Mouse (Mus musculus): ENCODE results near the gene Styx.

Styx gene

DNA sequence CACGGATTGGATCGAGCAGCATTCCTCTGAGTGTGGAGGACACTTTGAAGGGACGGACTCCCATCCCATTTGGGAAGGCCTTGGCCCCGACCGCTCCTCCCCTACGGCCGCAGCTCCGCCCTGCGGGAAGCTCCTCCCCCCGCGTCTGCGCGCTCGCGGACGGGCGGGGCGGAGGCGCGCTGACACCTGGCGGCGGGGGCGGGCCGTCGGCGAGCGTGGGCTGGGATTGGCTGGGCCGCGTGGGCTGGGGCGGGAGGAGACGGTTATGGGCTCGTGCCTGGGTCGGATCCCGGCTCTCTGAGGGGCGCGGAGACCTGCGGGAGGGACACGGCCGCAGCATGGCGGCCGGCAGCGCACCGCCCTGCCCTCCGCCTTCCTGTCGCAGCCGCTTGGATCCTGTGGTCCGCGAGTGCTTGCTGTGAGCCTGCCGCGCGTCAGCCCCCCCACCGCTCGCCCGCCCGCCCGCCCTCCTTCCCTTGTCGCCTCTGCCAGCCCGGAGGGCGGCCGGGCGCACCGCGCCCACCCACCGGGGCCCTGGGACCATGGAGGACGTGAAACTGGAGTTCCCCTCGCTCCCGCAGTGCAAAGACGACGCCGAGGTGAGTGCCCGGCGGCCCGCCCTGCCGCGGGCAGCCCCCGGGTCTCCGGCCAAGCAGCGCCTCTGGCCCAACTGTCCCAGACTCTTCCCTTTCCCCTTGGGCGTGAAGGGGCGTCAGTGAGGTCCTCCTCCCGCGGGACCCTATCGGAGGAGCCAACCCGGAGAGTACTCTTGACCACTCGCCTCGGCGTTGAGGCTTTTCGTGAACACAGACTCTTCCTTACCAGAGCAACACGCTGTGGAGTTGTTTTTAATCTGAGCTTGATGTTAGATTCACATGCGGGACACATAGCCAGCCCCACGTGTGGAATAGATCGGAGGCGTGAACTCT is at the start of gene Styx:
Styx (plus strand) TSS at position 163 of the 929 bp plus-strand sequence.
- peak; percentile 98 for DNase-seq (ENCODE audit: low spot score in 2 of 2)

DNA sequence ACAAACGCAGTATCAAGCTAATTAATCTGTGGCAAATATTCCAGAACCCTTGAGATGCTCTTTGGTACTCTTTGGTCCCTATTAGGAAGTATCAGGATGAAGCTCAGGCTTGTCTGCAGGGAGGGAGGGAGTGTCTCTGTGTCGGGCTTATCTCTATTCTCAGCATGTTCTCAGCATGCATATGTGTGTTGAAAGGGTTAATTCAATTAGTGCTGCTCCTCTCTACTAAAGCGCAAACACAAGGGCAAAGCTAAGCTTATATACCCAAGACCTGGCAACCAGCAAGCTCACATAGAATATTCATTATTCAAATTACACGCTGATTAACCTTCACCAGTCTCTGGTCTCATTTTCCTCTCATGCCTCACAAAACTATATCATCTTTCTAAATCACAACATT is 47.0 kb upstream of the Styx start:
- DNase-seq (ENCODE audit: low spot score in 2 of 2): no peak

DNA sequence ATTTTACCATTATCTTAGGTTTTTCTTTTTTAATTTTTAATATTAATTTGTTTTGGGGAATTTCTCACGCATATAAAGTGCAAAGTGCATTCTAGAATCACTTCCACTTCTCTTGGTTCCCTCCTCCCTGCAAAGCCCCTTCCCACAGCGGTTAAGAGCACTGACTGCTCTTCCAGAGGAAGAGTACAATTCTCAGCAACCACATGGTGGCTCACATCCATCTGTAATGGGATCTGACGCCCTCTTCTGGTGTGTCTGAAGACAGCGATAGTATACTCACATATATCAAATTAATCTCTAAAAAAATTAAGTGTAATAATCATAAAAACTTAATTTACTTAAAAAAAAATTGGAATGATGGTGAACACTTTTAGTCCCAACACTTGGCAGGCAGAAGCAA is 46.5 kb upstream of the Styx start:
- no peak for DNase-seq (ENCODE audit: low spot score in 2 of 2)

DNA sequence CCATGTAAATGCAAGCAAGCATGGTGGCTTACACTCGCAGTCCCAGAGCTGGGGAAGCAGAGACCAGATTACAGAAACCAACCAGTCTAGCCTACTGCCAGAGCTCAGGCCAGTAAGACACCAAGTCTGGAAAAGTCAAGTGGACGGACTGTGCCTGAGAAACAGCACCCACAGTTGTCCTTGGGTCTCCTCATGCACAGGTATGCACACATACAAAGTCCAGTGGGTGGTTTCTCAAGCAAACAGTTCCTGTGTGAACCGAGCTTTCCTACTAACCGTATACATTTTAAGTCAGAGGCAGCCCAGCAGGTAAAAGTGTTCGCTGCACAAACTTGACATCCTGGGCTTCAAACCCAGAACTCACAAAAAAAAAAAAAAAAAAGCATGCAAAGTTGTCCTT is 45.0 kb upstream of the Styx start:
- DNase-seq (ENCODE audit: low spot score in 2 of 2): no peak

DNA sequence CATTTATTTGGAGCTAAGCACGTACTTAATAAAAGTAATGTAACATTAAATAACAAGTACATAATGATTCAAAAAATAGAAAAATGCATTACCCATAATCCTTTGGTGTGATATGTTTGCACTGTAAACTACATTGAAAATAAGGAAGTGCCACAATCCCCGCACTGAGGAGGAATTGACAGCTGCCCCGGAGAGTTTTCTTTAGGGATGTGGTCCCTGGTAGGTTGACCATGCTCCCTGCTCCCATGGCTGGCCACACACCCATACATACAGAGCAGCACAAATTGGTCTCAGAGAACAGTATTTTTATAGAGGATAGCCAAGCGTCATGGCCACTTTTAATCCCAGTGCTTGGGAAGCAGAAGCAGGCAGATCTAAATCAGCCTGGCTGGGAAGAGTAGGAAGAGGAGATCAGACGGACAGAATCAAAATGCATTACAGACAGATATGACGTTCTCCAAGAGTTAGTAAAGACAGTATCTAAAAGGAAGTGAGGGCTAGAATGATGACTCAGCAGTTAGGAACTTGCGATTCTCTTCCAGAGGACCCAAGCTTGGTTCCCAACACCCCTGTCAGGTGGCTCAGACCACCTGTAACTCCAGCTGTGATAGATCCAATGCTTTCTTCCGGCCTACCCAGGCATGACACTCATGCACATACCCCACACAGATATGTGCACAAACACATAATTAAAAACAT is 43.1 kb upstream of the Styx start:
- no peak for DNase-seq (ENCODE audit: low spot score in 2 of 2)

DNA sequence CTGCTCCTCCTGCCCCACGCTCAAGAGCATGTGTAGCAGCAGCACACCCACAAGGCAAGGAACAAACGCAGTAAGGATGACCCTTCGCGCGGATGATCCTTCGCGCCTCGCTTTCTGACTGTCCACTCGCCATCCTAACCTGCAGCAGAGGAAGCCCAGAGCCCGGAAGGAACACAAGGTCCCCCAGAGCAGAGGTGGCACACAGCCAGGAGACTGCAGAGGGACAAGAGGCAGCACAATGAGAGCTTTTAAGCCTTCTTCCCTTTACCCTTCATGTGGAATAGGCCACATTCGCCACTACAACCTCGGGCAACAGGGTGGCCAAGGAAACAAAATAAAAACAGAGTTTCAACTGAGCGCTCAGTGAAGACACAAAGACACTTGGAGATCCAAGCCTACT is 41.2 kb upstream of the Styx start:
- no peak for DNase-seq (ENCODE audit: low spot score in 2 of 2)

DNA sequence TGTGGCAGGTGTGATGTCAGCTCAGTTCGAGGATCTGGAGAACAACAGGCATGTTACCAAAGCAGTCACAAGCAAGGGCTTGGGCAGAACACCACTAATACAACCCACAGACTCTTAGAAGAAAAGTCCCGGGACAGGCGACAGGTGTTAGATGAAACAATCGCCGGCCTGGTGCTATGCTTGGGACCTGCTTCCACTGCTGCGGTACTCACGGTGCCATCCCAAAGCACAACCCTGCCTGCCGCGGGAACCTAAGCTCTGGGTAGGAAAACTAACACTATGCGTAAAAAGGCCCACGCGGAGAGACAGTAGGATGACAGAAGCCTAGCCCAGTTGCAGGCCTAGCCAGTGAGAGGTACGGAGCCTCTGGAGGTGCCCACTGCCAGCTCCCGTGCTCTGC is 40.8 kb upstream of the Styx start:
- no peak for DNase-seq (ENCODE audit: low spot score in 2 of 2)

DNA sequence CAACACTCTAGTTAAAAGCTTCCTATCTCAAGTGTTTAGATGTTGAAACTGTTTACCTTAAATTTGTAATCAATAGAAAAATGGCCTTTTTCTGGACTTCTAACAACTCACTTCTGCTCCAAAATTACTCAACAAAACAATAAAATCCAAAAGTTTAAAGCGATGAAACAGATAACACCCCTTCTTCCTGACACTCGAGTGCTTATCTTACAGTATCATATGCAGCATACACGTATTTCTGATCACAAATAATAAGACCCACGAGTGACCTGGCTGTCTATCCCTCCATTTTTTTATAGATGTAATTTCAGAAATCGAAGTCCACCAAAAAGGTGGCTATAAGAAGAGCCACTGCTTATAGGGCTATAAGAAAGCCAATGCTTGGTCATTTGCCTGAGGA is 34.0 kb upstream of the Styx start:
- DNase-seq (ENCODE audit: low spot score in 2 of 2): no peak

DNA sequence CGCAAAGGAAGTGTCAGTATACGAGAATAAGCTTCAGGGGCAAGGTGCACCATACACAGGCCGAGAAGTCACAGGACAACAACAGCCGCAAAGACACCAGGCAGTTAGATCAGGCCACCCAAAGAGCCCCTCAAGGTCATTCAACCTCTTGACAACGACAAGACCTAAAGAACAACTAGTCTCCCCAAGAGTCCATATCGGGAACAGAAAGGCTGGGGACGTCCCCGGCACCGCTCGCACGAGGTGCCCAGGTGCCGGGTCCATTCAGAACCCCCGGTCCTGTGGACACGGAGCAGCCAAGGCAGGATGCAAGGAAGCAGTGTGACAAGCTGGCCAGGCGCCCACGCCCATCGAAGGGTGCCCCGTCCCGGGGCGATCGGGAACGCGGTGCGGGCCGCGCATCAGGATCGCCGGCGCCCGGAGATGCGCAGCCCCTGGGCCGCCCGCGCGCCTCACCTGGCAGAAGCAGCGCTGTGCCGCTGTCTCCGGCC is 32.9 kb upstream of the Styx start:
- no peak for DNase-seq (ENCODE audit: low spot score in 2 of 2)

DNA sequence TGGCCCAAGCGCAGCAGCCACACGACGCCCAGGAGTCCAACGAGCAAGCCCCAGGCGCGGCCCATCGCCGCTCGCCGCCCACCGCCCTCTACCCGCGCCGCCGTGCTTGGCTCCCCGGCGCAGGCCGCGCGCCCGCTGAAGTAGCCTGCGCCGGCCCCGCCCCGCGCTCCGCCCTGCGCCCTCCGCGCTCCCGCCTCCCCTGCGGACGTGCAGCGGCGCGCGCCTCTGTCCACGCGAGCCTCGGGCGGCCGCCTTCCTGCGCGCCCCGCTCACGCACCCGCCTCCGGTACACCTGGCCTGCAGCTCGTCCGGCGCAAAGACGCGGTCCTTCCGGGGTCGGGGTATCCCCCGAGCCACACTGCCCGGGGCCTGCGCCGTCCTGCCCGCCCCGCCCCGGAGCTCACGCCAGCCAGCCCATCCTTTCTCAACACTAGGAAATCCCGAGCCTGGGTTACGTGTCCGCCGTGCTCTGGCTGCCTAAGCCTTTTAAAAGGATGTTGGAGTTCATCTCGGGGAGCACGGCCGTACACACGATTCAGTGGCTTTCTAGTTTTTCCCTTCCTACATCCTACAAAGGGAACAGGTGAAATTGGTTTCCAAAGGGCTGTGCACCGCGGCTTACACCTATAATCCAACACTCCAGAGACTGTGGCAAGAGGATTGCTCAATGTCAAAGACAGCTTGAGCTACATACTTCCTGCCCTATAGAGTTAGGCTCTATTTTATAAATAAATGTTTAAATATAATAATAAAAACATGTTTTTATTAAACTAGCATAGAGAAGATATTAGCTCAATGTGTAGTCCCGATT is 32.3 kb upstream of the Styx start, which contains the start of gene Ero1l:
Ero1l (minus strand) TSS at position 346 of the 811 bp plus-strand sequence.
- peak; percentile 77 to 79 for DNase-seq (ENCODE audit: low spot score in 2 of 2)

DNA sequence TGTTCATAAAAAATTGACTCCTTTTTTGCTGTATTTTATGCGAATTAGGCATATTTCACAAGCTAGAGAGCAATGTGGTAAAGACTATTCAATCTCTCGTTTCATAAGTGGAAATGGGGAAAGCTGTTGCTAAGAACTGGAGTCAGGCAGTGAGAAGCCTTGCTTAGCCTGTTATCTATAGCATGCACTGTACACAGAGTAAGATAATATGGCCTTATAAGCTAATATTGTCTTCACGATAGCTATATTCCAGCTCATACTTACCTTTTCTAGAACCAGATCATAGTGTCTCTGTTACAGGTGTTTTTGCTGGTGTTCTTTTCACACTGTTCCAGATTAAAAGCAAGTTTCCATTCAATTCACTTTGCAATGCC is 31.7 kb upstream of the Styx start:
- no peak for DNase-seq (ENCODE audit: low spot score in 2 of 2)

DNA sequence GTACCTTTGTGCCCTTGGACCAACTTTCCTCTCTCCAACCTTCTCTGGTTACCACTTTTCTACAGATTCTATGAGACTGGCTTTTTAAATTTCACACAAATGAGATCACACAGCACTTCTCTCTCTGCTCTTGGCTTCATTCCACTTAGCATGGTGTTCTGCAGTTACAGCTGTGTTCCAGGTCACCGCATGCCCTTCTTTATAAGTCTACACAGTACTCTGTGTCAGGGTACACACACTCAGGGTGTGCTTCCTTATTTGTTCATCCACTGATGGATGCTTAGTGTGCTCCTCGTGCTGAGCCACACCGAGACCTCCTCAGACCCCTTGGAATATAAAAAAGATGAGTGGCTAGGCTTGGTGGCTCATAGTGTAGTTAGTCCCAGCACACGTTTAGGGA is 30.8 kb upstream of the Styx start:
- no peak for DNase-seq (ENCODE audit: low spot score in 2 of 2)

DNA sequence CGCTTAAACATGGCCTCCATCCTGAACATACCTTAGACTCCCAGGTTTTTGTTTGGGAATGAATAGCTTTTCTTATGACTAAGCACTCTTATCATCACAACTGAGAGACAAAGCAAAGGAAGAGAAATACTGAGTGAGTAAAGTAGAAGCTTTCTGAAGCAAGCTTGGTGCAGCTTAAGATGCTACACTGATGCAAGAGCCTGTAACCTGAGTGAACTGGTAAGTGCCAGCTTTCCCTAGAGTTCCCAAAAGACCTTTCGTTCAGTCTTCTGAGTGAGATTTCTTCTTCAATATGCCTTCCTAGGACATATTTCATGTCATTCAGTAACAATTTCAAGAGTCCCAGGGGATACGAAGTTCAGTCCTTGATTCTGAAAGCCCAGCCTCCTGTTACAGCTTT is 29.8 kb upstream of the Styx start:
- DNase-seq (ENCODE audit: low spot score in 2 of 2): no peak

DNA sequence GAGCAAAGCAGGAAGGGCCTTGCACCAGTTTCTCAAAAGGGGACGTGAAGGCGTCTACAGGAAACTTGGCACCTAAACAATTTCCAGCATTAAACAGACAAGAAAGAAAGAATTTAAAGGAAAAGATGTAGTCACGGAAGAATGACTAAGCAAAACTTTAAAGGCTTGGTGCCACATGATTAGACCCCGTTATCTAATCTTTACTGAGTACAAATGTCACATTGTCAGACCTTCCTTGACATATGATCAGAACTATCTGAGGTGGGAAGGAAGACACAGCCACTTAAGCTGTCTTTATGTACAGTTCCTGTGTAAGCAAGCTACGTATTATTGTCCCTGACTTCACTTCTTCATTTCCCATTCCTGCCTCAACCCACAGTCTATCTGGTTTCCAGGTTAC is 29.3 kb upstream of the Styx start:
- DNase-seq (ENCODE audit: low spot score in 2 of 2): no peak

DNA sequence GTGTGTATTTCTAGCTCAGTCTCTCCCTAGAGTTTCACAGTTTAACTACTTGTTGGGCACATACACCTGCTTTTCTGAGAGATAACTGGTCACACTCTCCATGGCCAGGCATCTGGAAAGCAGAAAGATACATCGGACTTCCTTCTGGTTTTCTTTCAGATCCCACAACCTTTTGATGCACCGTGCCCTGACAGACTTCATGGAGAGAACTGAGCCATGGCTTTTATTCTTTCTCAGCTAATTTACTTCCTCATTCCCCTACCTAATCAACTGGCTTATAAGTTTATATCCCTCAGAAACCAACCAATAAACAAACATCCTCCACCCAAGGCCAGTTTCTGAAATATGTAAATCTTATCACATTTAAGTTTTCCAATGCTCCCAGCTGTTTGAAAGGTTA is 28.4 kb upstream of the Styx start:
- no peak for DNase-seq (ENCODE audit: low spot score in 2 of 2)

DNA sequence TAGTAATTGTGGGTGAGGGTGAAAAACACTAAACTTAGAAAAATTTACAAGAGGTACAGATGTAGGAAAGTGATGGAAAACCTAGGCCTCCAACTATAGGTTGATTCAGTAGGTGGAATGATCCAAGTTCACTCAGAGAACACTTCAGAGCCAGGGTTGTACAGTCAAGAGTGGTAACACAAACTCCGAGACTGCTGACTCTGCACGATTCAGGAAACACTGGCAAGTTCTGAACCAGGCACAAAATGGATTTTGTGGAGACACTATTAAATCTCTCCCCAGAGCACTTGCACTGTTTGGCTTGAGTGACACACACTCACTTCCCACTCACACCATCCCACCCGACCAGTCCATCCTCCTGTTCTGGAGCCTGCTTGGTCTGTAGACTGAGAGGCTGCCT is 27.6 kb upstream of the Styx start:
- DNase-seq (ENCODE audit: low spot score in 2 of 2): no peak

DNA sequence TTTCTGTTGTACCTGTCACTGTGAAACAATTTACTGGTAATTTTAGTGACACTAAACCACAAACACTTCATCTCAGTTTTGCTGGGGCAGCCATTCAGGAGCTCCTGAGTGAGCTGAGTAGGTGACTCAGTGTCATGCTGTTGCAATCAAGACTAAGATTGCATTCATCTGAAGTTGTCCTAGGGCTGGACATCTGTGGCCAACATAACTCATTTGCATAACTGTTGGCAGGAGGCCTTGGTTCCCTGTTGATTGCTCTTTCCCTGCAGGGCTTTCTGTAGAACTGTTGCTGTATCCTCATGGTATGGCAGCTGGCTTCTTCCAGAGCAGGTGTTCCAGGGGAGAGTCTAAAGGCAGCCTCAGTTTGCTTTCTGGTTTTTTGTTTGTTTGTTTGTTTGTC is 25.4 kb upstream of the Styx start:
- DNase-seq (ENCODE audit: low spot score in 2 of 2): no peak

DNA sequence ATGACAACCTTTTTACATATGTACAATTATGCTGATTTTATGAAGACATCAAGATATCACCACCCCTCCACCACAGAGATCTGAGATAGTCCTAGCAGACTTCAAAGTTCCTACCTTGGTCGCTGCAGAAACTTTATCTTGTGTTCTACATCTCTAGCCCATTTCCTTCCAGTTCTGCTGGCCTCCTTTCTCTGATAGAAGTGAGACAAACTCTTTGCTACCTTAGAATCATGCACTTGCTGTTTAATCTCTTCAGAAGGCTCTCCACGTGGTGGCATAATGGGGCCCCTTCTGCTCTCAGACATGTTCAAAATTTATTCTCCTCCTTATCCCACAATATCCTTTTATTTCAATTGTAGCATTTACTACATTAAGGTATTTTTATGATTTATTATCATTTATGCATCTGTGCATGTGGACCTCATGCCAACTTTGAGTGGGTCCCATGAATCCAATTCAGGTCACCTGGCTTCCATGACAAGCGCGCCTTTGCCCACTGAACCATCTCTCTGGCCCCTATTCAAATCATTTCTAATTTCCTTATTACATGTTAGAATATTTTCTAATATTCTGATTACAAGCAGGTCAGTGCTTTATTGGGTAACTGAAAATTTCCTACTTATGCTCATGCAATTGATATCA is 22.7 kb upstream of the Styx start:
- DNase-seq (ENCODE audit: low spot score in 2 of 2): no peak

DNA sequence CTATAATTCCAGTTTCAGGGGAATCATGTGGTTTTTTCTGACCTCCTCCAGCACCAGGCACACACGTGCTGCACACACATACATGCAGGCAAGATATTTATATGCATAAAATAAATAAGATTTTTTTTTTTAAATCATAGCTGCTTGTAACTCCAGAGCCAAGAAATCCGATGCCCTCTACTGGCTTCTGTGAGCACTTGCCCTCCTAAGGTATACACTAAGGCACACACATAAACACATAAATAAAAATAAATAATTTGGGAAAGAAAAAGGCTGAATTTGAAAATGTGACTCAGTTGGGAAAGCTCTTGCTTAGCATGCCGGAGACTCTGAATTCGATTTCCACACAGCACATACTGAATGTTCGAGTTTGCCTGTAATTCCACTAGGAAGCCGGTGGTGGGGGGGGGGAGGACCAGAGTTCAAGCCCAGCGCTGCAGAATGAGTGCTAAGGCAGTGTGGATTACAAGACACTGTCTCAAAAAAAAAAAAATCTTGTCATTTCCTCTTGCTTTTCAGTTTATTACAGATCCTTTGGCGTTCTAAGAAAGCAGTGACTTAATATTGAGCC is 21.8 kb upstream of the Styx start:
- no peak for DNase-seq (ENCODE audit: low spot score in 2 of 2)

DNA sequence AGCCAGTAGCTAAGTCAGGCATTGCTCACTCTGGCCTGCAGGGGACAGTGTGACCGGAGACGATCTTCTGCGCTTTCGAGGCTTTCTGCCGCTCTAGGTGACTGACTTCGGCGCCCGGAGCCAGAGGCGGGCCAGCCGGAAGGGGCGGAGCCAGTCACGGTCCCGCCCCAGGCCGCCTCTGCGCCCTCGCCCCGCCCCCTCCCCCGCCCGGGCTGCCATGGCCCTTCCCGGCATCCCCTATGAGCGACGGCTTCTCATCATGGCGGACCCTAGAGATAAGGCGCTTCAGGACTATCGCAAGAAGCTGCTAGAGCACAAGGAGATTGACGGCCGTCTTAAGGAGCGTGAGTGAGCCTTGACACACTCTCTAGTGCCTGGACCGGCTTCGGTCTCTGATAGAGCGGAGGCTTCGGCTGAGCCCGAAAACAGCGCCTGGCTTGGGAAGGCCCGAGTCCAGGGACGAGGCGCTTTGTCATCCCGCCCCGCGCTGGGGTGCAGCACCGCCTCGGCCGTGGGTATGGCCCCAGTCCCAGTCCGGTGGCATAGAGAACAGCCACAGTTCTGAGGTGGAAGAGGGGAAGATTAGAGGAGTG is 21.2 kb upstream of the Styx start, which contains the start of gene Psmc6:
Psmc6 (plus strand) TSS at position 200 of the 593 bp plus-strand sequence.
- peak; percentile 89 to 90 for DNase-seq (ENCODE audit: low spot score in 2 of 2)

Data from urinary bladder, postnatal 4 days (tissue).